Mouse (Mus musculus): ENCODE measurements around the gene Smim13.

The Smim13 gene

DNA sequence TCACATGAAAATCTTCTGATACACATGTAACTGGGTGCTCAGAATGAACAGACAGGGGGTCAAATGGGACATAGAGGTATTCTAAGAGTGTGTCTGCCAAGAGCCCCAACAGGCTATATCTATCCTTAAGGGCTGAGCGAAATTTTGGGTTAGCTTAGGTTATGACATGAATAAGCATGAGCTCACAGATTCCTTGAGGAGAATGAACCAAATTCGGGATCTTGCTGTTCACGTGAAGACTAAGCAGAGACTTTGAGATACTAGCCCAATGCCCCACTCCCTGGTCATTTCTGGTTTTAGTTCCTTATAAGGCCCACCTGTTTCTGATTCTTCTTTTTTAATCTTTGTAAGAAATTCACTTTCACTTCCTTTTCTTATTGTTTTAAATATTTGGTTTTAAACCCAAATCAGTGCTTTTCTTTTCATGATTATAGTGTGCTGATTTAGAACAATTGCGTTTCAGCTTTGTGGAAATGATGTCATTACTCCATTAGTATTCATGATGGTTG is 41.9 kb downstream of the Smim13 start:
- DNase-seq (ENCODE audit: low spot score in 2 of 2): no peak

DNA sequence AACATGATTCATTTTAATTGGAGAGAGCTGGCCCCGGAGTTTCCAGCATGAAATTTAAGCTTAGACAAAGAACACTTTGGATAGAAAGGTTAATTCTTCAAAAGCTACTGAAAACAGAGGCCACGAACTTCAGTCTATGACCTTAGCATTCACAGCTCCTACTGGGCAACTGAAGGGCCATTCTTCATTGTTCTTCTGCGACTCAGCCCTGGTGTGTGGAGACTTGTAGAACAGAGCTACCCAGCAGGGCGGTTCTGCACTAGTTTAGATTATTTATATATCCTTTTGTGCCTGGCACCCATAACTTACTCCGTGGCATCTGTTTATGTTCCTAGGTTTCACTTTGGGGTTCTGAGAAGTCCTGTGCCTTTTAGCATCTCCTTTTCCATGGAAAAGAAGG is 44.0 kb downstream of the Smim13 start:
- DNase-seq (ENCODE audit: low spot score in 2 of 2): no peak

GRCm38 (mm10) chr13:41295886-41296285 is 46.2 kb downstream of the Smim13 start:
- peak; percentile 37 to 55 for DNase-seq (ENCODE audit: low spot score in 2 of 2)

- DNase-seq (ENCODE audit: low spot score in 2 of 2): no peak
These were observed 46.8 kb downstream of the Smim13 start for GRCm38 (mm10) chr13:41296396-41296795.

- DNase-seq (ENCODE audit: low spot score in 2 of 2): no peak
These were observed 48.9 kb downstream of the Smim13 start for GRCm38 (mm10) chr13:41298533-41298932.

DNA sequence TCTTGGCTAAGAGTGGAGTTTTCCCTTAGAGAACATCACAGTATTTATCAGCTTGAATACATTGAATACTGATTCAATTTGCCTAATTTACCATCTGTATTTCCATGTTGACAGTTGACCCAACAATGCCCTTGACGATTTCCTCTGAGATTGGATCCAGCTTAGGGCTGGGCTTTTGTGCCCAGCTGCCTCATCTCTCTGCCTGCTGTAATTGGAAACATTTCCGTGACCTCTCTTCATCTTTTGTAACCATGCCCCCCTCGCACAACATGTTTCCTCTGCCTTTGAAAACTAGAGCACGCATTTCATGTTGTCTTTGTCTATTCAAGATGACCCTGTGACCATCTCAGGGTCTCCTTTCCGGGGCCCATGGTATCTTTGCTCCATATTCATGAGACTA is 49.4 kb downstream of the Smim13 start:
- DNase-seq (ENCODE audit: low spot score in 2 of 2): no peak

DNA sequence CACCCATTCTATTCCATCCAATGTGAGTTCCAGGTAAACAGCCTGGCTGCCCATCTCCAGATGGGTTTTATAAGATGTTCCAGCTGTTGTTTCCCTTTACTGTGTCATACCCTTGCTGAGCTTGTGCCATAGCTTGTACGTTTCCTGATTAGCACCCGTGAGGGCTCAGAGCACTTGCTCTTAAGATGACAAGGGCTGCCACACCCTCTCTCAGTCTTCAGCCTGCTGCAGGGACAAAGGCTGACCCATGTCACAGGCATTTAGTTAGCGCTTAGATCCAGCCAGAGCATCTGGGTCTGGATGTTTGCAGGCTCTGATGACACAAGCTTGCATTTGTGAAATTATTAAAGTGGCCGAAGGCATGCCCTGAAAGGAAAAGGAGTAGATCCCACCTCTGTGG is 50.4 kb downstream of the Smim13 start:
- no peak for DNase-seq (ENCODE audit: low spot score in 2 of 2)

GRCm38 (mm10) chr13:41302716-41303115 is 53.1 kb downstream of the Smim13 start:
- peak; percentile 47 to 79 for DNase-seq (ENCODE audit: low spot score in 2 of 2)

GRCm38 (mm10) chr13:41320749-41321148 is 71.1 kb downstream of the Smim13 start:
- no peak for DNase-seq (ENCODE audit: low spot score in 2 of 2)

GRCm38 (mm10) chr13:41321433-41321832 is 71.8 kb downstream of the Smim13 start:
- no peak for DNase-seq (ENCODE audit: low spot score in 2 of 2)

GRCm38 (mm10) chr13:41324631-41325030 is 75.0 kb downstream of the Smim13 start:
- DNase-seq (ENCODE audit: low spot score in 2 of 2): no peak

DNA sequence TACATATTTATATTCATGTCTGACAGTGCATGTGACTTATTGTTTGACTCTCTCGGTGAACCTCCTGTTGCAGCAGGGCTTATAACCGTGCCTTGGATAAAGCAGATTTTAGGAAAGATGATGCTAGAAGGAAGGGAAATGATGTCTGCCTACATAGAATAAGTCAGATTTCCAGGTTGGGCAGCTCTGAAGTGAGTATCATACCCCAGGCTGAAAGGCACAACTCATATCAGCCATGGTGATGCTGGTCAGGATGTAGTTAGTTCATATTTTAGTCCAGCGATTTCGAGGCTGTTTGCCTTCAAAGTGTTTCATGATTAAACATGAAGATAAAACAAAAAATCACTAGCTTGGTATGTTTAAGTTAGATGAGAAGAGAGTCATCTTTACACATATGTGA is 75.7 kb downstream of the Smim13 start:
- no peak for DNase-seq (ENCODE audit: low spot score in 2 of 2)

DNA sequence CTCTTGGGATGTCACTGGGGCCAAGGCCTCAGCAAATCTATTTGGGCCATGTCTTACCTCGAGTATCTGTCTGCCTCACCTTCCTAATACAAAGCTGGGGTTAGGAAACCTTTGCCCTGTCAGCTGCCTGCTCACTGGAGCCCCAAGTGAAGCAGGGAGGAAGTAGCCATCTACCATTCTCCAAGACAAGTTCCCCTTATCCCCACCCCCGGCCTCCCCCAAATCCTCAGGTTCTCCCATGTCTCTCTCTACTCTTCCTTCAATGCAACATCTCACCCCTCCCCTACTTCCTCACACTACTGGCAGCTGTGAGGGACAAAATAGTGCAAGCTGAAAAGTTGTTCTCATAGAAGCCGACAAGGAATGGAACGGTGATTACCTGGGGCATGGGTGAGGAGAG is 76.5 kb downstream of the Smim13 start:
- DNase-seq (ENCODE audit: low spot score in 2 of 2): no peak
